Mouse (Mus musculus) lung, postnatal 0 days (tissue): ENCODE measurements around the gene Iqgap1. TPM values are rescaled to one million over a fixed set of nuclear protein-coding genes. Genes with fewer than 3 reads are reported as not detected.

Source experiments
- ATAC-seq: fragments of 200-750 bp; cut with Nextera tagmentation; 2 replicates; pipeline ENCODE4 v1.8.0; 2017; ENCODE audit warnings: moderate library complexity
- DNase-seq: peaks from one replicate; pipeline ENCODE4 v3.0.0-alpha.2; 2016; ENCODE audit warnings: low spot score
- H3K27ac ChIP-seq: fragments of 300-500 bp; sonication (generic); 2 replicates; pipeline ENCODE4 v1.5.1; 2014; ENCODE audit warnings: antibody characterized with exemption, mild to moderate bottlenecking, low read length, mixed read lengths
- H3K27me3 ChIP-seq: fragments of 300-500 bp; sonication (generic); replicated peaks from 2 replicates; pipeline ENCODE4 v1.6.1; 2014; ENCODE audit warnings: low read length, mixed read lengths; ENCODE audit not compliant: insufficient read depth
- H3K36me3 ChIP-seq: fragments of 300-500 bp; sonication (generic); 2 replicates; pipeline ENCODE4 v1.6.1; 2014; ENCODE audit warnings: low read length, mixed read lengths; ENCODE audit not compliant: insufficient read depth
- H3K4me1 ChIP-seq: fragments of 300-500 bp; sonication (generic); 2 replicates; pipeline ENCODE4 v1.6.1; 2014; ENCODE audit warnings: antibody characterized with exemption, low read depth, low read length, mixed read lengths; ENCODE audit not compliant: insufficient read depth
- H3K4me2 ChIP-seq: fragments of 300-500 bp; sonication (generic); replicated peaks from 2 replicates; pipeline ENCODE4 v1.6.1; 2014; ENCODE audit warnings: low read depth, mild to moderate bottlenecking, low read length, moderate library complexity, mixed read lengths
- H3K4me3 ChIP-seq: fragments of 300-500 bp; sonication (generic); 2 replicates; pipeline ENCODE4 v1.5.1; 2014; ENCODE audit warnings: low read depth, low read length
- H3K9ac ChIP-seq: fragments of 300-500 bp; sonication (generic); replicated peaks from 2 replicates; pipeline ENCODE4 v1.6.1; 2014; ENCODE audit warnings: low read depth, mild to moderate bottlenecking
- H3K9me3 ChIP-seq: fragments of 300-500 bp; sonication (generic); 2 replicates; pipeline ENCODE4 v1.6.1; 2016; ENCODE audit warnings: low read length, mixed read lengths
- CTCF ChIP-seq: IDR thresholded peaks from 2 replicates; pipeline ENCODE4 v1.5.1; 2016; ENCODE audit warnings: antibody characterized with exemption, mild to moderate bottlenecking
- EP300 ChIP-seq: IDR thresholded peaks from 2 replicates; pipeline ENCODE4 v1.6.1; 2016; ENCODE audit warnings: antibody characterized with exemption, mild to moderate bottlenecking, control low read depth
- WGBS: fragments of 180-500 bp; shearing (Covaris S2); extraction: QIAGEN DNeasy Blood & Tissue Kit; methylation state at CpG from one replicate; pipeline ENCODE4 v1.1.7; 2014; 5-methylcytosine and 5-hydroxymethylcytosine counted together
- polyA plus RNA-seq: library from polyadenylated mRNA; unstranded; fragments of >200 nt; fragmentation: Nextera tagmentation; extraction: Ambion mirVana; gene quantifications from 2 replicates; pipeline ENCODE4 v1.2.1, GENCODE M21; 2015

Gene Iqgap1
- polyA plus RNA-seq, 1 experiment from 2014 or later, result 153 TPM

DNA sequence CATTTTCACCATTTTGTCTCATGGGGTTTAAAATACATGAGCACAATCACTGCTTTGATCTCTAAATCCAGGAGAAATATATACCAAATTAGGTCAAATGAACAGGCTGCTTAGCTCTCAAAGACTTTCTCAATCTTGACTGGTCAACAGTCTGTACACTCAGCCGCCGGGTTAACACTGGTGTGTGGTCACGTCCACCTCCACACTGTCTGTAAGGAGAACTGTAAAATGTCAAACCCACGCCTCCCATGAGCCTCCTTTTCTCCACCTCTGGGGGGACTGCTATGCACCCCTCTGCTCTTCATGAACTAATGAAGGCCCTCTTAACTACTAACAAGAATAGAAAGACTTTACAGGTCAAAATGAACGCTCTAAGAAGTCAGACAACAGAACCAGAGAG is 36.2 kb downstream of the Iqgap1 start:
- peak overlapping the region; percentile 81 for H3K27ac ChIP-seq
- peaks cover 24% of the 10 kb centered on the region for H3K4me1 ChIP-seq
- TF ChIP-seq EP300 (no peak), CTCF (no peak)
- no peaks in the 10 kb centered on the region for H3K36me3 ChIP-seq
- peak; percentile 60 for ATAC-seq
- WGBS, result 18% methylated on average over 5 of the region's 5 CpGs
- H3K9ac ChIP-seq, result no peak overlapping the region
- no peaks in the 10 kb centered on the region for H3K9me3 ChIP-seq
- no peak overlapping the region for H3K4me3 ChIP-seq
- DNase-seq, result peak; percentile 42
- H3K4me2 ChIP-seq, result peak overlapping the region; percentile 15; the same call in 1 of the 2 replicates
- H3K27me3 ChIP-seq, result no peaks in the 10 kb centered on the region

DNA sequence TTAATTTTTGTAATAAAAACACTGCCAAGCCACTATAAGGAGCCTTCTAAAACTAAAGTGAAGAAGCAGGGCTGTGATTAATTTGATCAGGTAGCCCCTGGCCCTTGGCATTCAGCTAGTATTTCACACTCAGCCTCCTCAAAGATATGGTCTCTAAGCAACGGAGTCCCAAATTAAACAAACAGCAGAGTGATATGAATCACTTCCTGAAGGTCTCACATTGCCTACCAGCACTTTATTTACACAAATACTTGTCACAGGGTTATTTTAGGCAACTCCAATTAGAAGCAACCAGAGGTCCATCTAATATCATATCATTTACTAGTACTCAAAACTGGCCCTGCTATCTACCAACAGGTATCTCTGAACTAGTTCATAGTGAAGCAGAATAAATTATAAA is 36.7 kb downstream of the Iqgap1 start:
- peak; percentile 80 for ATAC-seq
- H3K4me1 ChIP-seq, result peaks cover 24% of the 10 kb centered on the region
- WGBS, result 0% methylated on average over 1 of the region's 1 CpGs
- H3K9me3 ChIP-seq, result no peaks in the 10 kb centered on the region
- peak overlapping the region; percentile 15; the same call in 1 of the 2 replicates for H3K4me2 ChIP-seq
- TF ChIP-seq EP300 (peak; percentile 98), CTCF (no peak)
- H3K36me3 ChIP-seq, result no peaks in the 10 kb centered on the region
- peak; percentile 95 for DNase-seq
- no peak overlapping the region for H3K9ac ChIP-seq
- peak overlapping the region; percentile 81 for H3K27ac ChIP-seq
- no peaks in the 10 kb centered on the region for H3K27me3 ChIP-seq
- no peak overlapping the region for H3K4me3 ChIP-seq

DNA sequence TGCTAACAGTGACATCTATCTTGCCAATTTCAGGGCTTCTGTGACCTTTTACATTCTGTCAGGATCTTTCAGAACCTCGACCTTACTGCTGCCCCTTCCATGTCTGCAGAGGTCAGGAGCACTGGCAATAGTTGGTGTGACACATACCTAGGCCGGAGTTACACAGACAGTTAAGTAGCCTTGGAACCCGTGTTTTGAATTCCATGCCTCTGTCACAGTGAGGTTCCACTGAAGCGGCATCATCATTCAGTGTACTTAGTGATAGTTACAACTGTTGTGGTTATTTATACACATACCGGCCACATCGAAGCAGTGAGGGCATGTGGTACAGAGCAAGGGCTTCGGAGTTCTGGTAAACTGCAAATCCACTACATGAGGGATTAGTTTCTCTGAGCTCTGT is 37.8 kb downstream of the Iqgap1 start:
- Histone ChIP-seq H3K27ac (peak overlapping the region; percentile 60), H3K36me3 (no peaks in the 10 kb centered on the region), H3K9ac (no peak overlapping the region), H3K27me3 (no peaks in the 10 kb centered on the region), H3K4me2 (no peak overlapping the region), H3K9me3 (no peaks in the 10 kb centered on the region), H3K4me1 (peaks cover 31% of the 10 kb centered on the region), H3K4me3 (no peak overlapping the region)
- TF ChIP-seq CTCF (no peak), EP300 (no peak)
- DNase-seq, result no peak
- no peak for ATAC-seq
- WGBS, result 43% methylated on average over 7 of the region's 7 CpGs

DNA sequence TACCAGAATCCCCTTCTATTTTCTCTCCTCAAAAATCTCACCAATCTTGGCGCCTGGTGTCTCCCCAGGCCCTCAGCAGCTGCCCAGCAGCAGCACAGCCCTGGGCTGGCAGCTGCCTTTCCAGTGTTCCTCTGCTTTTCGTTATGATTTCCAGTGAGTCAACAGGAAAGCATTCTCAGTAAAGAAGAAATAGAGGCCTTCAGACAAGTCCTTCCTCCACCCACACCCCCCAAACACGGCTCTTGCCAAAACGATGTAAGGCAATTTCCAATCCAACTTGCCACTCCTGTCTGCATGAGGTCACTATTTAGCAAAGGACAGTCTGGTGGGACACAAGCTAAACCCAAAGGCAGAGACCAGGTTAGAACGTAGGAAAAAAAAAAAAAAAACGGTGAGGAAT is 39.0 kb downstream of the Iqgap1 start:
- TF ChIP-seq CTCF (no peak), EP300 (peak; percentile 60)
- no peak overlapping the region for H3K4me3 ChIP-seq
- WGBS, result 17% methylated on average over 6 of the region's 6 CpGs
- DNase-seq (peak; percentile 84), ATAC-seq (peak; percentile 58)
- H3K9me3 ChIP-seq, result no peaks in the 10 kb centered on the region
- no peak overlapping the region; the same call in 1 of the 2 replicates for H3K4me2 ChIP-seq
- H3K36me3 ChIP-seq, result no peaks in the 10 kb centered on the region
- no peaks in the 10 kb centered on the region for H3K27me3 ChIP-seq
- H3K4me1 ChIP-seq, result peaks cover 38% of the 10 kb centered on the region
- H3K27ac ChIP-seq, result peak overlapping the region; percentile 76
- H3K9ac ChIP-seq, result no peak overlapping the region

DNA sequence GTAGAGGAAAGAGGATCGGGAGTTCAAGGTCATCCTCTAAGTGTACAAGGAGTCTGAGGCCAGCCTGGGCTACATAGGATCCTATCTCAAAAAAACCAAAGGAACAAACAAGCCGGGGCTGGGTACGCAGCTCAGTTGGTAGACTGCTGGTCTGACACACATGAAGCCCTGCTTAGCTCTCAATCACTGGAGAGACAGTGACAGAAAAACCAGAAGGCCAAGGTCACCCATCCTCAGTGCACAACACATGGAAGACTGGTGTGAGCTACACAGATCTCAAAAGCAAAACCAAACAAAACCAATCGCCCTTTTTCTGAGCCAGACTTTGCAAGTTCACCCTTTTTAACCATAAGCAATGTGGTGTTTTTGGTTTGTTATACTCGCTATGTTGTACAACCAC is 41.9 kb downstream of the Iqgap1 start:
- 66% methylated on average over 5 of the region's 5 CpGs for WGBS
- Histone ChIP-seq H3K36me3 (no peaks in the 10 kb centered on the region), H3K9me3 (no peaks in the 10 kb centered on the region), H3K4me2 (no peak overlapping the region), H3K4me1 (peaks cover 34% of the 10 kb centered on the region), H3K27ac (no peak overlapping the region), H3K4me3 (no peak overlapping the region), H3K9ac (no peak overlapping the region), H3K27me3 (no peaks in the 10 kb centered on the region)
- ATAC-seq, result no peak
- no peak for DNase-seq
- TF ChIP-seq CTCF (no peak), EP300 (no peak)

DNA sequence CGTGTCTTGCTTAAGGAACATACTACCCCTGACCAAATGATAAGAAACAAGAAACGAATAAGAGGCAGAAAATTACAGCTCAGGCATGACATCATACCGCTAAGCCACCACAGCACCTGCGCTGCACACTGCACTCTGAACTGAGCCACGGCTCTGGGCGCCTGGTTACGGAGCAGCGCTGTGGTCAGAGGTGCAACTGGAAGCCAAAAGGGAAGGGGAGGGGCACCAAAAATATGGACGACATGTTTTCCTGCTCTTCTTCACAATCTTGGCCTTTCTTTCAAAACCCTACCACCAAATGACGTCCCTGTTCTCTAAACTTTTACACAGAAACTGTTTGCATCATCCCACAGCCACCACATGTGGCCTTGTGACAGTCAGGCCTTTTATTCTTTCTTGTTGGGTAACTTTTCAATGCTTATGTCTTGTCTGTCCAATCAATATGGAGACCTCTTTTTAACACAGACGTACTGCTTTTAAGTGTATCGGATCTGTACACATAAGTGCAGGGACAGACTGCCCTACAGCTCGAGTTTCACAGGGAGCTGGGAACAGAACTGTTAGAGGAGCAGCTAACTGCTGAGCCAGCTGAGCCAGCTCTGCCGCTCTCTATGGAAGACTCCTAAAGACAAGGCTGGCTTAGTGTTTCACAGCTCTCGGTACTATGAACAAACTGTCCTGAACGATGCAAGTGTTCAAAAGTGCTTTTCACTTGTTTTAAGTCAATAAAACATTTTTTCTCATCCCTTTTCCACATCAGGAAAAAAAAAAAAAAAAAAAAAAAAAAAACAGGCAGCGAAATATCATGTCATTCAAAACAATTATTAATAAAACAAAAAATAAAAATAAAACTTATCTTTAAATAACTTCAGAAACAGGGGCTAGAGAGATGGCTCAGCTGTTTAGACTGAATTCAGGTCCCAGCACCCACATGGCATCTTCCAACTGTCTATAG is 43.3 kb downstream of the Iqgap1 start:
- DNase-seq (peak; percentile 68), ATAC-seq (peak; percentile 23; the same call in 1 of the 2 replicates)
- peaks cover 29% of the 10 kb centered on the region for H3K4me1 ChIP-seq
- no peaks in the 10 kb centered on the region for H3K36me3 ChIP-seq
- H3K27ac ChIP-seq, result peak overlapping the region; percentile 81
- H3K4me2 ChIP-seq, result peak overlapping the region; percentile 14; the same call in 1 of the 2 replicates
- no peak overlapping the region for H3K4me3 ChIP-seq
- H3K27me3 ChIP-seq, result no peaks in the 10 kb centered on the region
- WGBS, result 48% methylated on average over 17 of the region's 17 CpGs
- peak; percentile 59 for TF ChIP-seq EP300
- TF ChIP-seq CTCF, result no peak
- 0 out of 2 replicates have a peak overlapping the region, but pooled peaks have one; percentile 3 for H3K9ac ChIP-seq
- no peaks in the 10 kb centered on the region for H3K9me3 ChIP-seq
